Mouse (Mus musculus) left cerebral cortex, adult 18-20 months (tissue): ENCODE measurements at regions not wholly inside any gene's neighbourhood (a gene's known extent, or its start where the extent isn't known, plus 50 kb on each side); places are given as distances from the start of the nearest gene placed in this dataset.
A peak's percentile ranks its signal among the peaks of the same experiment; 100 is the strongest.

Source experiments
- DNase-seq, 2 experiments: peaks; one replicate each; pipeline ENCODE4 v3.0.0; 2021 to 2022; ENCODE audit warnings: low spot score in 2 of 2, mixed read lengths in 1 of 2

DNA sequence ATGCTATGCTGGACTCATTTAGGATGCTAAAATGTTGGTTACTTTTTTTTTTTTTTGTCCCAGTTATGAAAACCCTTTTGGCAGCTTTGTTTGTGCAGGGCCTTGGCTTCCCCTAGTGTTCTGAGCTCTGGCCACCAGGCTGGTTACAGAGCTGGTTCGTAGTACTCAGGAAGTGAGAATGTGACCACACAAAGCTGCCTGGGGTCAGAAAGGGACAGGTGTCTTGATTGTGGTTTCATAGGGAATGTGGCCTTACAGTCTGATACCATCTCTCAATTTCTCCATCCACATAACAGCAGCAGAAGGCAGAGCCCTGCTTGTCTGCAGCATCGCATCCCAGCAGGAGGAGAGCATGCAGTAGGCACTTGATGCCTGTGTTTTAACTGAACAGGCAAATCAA is 282.9 kb upstream of the Map3k7 start:
- no peak for DNase-seq

DNA sequence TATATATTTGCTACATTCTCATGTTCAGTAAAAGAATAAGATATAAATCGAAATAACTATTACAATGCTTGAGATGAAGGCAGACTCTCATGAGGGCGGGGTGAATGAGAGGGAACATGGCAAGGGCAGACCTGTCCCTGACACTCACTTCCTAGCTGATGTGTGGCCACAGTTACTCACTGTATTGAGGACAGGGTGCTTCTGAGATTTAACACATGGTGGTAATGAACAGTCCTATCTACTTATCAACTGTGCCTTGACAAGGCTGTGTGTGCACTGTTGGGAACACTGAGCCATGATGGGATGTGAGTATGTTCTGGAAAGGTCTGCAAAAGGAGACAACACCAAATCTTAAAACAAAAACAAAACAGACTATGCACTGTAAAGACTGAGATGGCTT is 274.8 kb upstream of the Map3k7 start:
- DNase-seq: no peak

DNA sequence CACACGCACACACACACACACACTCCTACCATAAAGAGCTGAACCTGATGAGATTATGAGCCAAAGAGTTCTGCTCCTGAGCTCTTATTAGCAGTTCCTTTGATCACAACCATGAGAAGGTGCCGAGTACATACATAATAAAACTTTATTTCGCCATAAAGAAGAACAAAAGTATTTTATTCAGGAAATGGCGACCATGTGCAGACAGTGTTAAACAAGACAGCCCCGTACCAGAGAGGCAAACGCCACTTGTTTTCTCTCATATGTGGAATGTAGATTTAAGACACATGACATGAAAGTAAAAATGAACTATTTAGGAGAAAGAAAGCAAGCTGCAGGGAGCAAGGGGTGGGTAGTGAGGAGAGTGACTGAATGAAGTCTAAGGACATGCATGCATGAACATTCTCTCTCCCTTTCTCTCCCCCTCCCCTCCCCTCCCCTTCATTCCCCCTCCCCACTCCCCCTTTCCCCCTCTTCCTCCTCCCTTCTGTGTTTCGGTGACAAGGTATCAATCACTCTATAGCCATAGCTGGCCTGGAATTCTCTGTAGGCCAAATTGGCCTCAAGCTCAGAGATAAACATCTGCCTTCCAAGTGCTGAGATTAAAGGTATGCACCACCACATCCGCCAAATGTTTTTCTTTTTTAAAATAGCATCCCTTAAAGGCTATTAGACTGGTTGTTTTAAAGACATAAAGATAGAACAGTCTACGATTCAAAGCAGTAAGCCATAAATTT is 266.0 kb upstream of the Map3k7 start:
- DNase-seq: no peak

DNA sequence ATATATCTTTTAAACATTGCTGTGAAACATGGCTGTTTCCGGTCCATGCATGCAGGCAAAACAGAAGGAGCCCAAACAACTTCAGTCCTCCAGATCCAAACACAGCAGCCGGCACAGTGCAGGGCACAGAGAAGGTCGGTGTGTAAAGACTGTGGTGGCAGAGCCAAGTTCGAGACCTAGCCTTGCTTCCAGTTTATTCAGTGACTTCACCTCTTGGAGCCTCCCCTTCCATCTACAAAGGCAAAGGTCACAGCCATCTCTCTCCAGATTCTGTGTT is 265.5 kb upstream of the Map3k7 start:
- DNase-seq: no peak

DNA sequence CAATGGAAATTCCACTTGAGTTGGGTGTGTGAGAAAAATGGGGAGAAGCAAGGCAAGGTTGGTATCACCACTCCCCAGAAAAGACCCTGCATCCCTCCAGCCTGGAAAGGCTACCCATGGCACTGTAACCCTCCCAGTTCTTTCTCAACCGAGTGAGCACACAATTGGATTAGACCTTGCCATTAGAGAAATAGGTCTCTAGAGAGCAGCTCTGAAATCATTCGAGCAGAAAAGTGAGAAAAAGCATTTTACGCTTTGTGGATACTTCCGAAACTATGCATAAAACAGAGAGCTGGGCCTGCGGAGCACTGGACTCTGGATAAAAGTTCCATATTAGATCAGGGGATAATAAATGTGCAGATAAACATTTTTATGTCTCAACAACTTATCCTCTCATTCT is 264.6 kb upstream of the Map3k7 start:
- DNase-seq: no peak

DNA sequence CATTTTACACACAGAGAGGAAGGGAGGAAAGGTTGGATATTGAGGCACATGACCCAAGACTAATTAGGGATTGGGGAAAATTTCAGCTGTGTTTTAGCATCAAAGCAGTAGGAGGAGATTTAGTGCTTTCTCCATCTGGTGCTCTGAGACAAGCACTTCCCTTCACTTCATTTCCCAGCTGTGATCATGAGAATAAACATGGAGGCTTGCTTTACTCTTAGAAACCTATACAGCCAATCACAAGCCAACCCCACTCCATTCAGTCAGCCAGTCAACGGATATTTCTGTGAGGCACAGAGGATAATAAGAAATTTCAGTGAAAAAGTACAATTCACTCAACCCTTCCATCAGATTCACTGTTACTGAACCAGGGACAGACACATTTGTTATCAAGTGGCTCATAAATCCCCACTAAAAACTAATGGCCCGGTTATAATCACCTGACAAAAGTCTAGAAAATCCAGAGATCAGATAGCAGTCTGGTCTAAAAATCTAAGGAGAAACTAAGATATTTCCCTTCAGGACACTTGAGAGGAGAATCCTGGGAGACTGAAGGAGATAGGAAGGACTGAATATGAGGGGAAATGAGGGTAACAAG is 249.7 kb upstream of the Map3k7 start:
- no peak for DNase-seq

DNA sequence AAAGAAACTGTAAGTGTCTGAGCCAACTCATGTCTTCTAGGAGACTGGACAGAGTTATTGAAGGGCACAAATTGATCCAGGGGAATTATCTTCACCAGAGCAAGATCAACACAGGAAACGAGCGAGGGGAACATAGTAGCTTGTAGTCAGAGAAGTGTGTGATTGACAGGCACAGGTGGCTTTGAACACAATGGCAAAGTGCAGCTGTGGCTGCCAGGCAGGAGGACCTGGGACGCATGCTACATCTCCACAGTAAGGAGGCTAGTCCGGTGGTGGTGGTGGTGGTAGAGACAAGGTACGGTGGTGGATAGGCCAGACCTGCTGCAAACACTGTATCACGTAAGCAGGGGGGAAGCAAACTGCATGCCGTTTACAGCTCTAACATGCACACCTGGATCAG is 240.4 kb upstream of the Map3k7 start:
- no peak for DNase-seq

DNA sequence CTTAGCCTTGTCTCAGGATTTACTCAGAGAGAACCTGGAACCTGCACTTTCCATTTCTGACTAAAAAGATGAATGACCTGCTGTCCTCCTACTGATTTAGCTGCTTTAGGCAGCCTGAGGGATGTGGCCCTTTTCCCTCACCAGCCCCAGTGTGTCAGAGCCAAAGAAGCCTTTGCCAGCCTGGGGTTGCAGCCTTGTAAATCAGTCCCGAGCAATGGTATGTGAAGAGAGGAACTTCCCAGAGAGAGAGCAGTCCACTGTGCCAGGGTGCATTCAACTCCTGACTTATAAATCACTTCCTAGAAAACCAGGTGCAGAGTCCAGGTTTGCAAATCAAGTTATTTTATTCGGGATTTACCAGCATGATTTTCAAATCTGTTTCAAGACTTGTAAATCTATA is 239.5 kb upstream of the Map3k7 start:
- no peak for DNase-seq

DNA sequence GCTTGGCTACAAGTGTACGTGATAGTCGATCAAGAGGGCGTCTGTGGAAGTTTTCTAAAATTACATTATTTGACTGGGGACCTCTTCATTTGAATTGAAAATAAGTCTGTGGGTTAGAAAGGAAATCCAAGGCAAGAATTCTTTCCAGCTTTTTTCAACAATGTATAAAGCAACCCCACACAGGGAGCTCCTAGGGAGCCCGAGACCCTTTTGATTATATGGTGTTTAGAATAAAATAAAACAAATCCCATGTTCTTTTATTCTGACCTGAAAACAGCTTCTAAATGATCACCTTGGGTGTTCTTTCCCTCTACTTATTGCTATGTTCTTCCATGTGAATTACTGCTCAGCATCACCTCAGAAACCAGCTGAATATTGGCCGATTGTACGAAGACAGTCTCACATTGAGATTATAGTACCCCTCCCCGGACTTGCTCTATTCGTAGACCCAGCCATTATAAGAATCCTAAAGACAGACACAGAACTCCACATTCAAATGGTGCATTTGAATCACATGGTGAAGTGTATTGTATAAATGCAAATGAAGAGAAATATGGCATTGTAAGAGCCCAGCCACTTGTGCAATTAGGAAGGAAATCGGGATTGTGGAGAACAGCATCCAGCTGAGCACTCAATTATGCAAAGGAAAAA is 236.3 kb upstream of the Map3k7 start:
- DNase-seq: no peak

DNA sequence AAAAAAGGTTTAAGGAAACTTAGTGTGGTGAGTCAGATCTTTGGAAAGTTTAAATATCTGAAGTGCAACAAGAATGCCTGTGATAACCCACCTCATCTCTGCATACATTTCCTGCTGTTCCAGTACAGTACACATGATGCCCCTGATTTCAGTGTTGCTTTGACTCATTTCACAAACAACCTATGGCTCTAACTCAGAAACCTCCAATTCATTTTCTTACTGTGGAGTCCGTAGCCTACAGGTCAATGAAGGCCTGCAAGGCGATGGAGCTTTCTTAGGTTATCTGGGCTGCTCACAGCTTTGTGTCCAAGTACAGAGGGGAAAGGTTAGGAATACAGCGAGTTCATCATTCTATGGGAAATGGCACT is 235.8 kb upstream of the Map3k7 start:
- no peak for DNase-seq

DNA sequence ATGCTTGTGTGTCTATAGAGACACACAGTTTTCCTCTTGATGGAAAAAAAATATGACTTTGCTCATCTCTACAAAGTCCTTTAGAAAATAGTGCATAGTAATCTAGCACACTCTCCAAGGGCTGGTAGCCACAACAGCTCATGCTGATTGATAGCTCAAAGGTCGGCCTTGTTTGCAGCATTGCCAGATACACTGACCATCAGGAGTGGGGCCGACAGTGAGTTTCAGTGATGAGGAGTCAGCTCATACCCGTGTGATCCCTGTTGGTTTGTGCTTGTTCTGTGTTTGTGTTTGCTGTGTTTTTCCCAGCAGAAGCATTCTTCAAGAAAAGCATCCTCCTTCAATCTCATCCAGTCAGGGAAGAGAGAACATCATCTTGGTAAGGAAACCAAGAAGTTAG is 220.1 kb upstream of the Map3k7 start:
- no peak for DNase-seq

DNA sequence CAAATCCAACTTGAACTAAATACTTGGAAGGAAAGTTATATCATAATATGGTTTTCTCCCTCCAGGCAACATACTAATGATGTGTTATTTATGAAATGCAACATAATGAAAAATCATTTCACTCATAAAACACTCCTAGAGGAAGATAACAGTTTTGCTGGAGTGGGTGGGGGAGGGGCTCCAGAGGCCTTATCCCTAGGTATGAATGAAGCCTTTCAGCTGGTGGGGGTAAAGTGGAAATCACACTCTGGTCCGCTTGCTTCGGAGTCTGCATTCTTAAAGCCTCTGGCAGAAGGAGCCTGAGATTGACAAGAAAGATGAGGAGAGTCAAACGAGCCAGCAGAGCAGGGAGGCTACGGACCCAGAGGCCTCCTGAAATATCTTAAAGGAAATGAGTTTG is 219.5 kb upstream of the Map3k7 start:
- no peak for DNase-seq

DNA sequence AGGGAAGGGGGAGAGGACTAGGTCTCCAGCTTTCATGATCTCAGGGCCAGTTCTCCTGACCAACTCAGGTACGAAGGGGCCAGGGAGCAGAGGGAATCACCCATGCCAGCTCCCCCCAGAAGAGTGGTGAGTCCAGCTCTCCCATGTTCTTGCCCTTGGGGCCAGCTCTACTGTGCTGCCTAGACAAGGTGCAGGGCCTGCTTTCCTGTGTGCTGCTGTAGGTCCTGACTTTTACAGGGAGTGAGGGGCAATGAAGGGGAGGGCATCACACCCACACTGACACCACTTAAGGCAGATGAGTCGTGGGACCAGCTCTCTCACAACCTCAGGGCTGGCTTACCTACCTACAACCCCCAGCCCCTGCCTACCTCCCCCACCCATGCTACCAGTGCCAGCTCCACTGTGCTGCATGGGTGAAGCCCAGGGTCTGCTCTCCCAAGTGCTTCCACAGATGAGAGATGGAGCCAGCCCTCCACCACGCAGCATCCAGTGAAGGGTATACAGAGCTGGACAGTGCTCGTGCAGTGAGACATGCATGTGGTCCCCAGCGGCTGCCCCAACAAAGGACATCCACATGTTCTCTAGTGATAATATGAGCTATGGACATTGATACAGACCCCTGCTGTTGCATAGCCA is 210.1 kb upstream of the Map3k7 start:
- no peak for DNase-seq

DNA sequence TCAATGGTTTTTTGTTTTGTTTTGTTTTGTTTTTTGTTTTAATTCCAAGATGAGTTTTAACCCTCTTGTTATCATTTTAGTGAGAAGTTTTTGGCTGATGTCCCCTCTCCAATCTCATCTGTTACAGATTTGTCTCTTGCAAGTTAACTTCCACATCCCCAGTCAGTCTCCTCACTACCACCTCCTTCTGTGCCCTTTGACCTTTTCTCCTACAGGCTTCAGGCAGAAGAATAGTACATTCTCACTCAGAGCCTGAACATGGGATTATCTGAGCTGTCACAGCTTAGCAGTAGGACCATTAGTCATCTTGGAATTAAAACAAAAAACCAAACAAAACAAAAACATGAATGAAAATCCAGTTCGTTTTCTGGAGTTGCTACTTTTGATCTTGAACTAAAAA is 206.8 kb upstream of the Map3k7 start:
- no peak for DNase-seq

DNA sequence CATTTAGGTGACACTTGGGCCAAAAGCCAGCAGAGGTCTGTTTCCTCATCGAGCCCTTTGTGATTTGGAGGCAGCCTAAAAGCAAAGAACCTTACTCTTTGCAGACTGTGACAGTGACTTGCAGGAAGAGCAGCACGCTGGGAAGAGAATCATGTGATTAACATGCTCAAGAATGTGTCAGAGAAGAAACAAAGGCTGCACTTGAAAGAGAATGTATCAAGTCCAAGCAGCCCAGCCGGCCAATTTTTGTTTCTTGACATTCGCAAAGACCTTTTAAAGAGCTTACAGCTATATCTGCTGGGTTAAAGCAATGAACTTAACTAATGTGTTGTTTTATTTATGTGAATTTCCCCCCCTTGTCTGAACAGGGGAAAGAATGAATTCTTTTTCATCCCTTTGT is 203.8 kb upstream of the Map3k7 start:
- DNase-seq: no peak

DNA sequence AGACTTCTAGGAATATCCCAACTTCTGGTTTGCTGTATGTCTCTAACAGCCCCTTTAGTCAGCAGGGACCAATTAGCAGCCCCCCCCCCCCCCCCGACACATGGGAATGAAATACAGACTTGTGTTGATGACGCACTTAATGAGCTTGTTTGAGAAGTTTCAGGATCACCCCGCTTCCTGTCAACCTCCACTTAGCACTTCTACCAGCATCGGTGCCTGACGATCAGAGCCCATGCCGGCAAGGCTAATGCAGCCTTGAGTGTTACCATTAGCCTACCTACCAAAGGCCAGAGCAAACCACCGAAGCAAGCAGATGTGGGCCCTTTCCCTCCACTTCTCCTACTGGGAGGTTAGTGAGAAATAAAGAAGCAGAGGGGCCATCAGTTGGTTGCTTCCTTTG is 201.7 kb upstream of the Map3k7 start:
- no peak for DNase-seq

DNA sequence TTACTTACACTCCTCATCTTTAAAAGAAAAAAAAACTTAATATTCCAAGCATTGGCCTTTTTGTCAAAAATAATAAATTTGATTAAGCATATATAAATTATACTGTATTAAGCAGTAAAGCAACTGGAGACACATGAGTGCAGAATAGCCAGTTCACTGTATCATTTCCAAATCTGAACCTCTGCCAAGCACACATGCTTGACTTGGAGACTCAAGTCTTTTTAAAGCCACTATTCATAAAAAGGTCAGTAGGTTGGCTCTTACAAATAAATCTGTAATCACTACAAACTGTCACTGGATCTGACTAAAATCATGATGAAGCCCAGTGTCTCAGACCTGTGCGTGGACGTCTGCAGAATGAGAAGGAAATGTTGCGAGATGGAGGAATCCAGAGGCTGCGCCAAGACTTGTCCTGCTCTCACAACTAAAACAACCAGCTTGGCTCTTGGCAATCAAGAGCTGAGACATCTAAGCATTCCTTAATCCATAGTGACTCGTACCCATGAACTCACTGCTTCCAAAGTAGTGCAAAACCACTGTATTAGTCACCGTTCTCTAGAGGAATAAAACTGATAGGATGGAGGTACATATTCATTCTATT is 195.8 kb upstream of the Map3k7 start:
- no peak for DNase-seq

DNA sequence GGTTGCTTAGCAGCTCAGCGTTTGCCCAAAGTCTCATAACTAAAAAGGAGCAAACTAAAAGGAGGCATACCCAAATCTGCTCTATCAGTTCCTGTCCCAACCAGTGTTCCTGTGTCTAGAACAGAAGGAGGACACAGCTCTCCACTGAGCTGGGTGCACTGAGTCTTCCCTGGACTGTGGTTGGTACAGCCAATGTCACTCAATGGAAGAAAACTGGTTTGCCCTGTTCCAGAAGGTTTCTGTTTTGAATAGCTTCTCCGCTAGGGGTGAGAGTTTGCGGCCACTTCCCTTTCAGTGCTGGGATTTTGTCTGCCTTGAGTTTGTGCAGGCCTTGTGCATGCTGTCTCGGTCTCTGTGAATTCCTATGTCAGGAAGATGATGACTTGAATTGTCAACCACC is 194.6 kb upstream of the Map3k7 start:
- DNase-seq: no peak

DNA sequence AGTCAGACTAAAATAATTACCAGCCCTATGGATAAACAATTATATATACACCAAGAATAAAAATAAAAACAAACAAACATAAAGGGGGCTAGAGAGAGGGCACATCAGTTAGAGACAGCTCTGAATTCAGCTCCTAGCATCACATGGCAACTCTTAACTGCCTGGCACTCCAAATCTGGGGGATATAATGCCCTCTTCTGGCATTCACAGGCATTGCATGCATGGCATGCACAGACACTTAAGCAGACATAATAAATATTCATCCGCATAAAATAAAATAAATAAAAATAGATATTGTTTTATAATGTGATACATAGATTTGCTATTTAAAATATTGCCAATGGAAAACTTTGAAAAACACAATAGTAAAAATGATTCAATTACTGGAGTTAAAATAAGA is 177.6 kb upstream of the Map3k7 start:
- DNase-seq: no peak

DNA sequence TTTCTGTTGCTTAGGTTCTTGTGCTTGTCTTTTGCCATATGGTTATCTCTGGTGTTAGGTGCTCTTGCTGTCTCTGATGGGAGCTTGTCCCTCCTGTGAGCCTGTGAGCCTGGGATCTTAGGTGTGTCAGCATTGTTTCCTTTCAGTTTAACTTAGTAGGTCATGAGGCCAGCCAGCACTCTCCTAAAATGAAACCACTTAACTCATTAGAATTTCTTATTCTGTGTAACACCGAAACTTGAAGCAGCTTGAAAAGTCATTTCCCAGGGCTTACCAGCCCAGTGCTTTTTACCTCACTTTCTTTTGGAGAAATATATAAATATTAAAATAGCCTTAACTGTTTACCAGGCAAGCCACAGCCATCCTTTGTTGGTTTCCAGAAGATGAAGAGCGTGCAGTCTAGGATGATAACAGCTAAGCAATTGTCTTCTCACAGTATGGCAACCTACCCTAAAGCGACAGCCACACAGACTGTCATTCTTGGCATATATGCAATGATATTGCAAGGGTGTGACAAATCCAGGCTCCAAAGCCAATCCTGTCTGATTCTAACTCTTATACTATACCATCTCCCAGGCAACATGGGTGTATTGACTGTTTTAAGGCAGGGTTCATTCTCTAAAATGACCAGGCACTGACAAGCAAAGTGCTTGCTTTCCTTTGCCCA is 146.2 kb upstream of the Map3k7 start:
- DNase-seq: no peak

DNA sequence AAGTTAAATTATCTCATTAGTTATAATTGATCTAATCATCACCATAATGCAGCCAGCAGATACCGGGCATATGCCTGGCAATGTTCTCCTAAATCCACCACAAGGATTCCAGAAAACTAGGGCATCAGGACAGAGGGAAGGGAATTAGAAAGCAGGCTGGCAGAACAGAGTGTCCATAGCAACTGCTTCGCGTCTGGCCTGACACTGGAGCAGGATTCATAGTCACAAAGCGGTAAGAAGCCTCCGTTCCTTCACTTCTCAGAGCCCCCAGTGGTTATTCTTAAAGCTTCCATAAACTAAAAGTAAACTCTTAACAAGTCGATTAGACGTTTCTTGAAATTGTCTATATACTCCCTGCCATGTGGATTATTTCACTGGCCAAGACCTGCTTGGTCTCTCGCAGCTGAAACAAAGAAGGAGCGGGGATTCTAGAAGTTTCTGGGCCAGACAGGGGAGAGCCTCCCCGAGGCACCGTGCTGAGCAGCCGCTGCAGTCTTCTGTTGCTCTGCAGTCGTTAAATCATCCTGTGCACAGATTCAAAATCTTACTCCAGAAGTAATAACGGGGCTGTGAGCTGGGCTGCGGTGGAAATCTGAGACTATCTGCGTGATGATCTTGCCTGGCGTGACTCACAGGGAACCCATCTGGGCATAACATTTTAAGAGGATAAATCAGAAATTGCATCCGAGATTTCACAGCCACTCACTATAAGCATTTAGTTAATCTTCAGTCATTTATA is 144.2 kb upstream of the Map3k7 start:
- peak in 1 of 2 experiments; percentile 32 for DNase-seq
